Mouse (Mus musculus): ENCODE results near the gene Gpr146.
A peak's percentile ranks its signal among the peaks of the same experiment; 100 is the strongest.

Gpr146 gene

DNA sequence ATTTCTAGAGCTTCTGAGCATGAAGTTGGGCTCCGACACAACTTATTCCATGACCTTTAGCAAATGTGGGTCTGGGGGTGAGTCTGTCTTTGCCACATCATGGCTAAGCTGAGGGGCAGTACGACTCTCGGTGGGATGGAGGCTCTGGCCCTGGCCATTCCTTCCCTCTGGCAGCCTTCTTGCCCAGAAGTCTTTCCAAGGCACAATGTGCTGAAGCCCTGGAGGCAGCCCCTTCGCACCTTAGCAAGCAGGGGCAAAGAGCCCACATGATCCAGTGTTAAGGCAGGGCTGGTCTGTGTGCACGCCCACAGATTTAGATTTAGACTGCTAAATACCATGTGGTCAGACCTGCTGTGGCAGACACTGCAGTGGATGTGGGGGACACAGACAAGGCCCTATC, 21.3 kb downstream of the Gpr146 start:
- no peak for DNase-seq (ENCODE audit: low spot score in 2 of 2)

DNA sequence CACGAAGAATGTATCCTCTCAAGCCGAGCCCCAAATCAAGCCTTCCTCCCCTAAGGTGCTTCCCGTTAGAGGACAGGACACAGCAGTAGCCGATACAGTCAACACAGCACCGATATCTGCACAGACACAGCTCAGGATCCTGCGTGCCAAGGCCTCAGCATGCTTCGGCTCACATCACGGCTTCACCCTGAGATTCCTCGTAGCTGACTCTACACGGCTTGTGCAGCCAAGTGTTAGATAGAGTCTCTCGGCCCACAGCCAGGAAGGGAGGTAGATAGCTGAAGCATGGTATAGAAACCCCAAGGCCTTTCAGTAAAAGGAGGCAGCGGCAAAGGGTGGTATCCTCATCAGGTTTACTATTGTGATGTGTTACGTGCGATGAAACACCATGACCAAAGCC, 22.5 kb downstream of the Gpr146 start:
- DNase-seq (ENCODE audit: low spot score in 2 of 2) = no peak

DNA sequence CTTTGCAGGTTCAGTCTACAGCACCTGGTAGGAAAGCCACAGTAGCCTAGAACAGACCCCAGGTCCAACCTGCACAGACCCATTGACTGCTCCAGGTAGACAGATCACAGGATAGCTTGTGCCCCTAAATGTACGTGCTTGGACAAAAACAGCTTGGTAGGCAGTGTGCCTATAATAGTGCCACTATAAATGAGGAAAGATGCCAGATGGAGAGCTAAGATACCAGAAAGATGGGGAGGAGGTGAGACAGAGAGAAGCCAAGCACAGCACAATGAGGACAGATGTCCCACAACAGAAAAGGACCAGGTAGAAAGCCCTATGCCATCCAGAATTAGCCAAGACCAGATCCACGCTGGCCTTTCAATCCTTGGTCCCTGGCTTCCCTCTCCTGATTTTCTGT, 24.6 kb downstream of the Gpr146 start:
- DNase-seq (ENCODE audit: low spot score in 2 of 2) = peak in 1 of 2 experiments; percentile 49

DNA sequence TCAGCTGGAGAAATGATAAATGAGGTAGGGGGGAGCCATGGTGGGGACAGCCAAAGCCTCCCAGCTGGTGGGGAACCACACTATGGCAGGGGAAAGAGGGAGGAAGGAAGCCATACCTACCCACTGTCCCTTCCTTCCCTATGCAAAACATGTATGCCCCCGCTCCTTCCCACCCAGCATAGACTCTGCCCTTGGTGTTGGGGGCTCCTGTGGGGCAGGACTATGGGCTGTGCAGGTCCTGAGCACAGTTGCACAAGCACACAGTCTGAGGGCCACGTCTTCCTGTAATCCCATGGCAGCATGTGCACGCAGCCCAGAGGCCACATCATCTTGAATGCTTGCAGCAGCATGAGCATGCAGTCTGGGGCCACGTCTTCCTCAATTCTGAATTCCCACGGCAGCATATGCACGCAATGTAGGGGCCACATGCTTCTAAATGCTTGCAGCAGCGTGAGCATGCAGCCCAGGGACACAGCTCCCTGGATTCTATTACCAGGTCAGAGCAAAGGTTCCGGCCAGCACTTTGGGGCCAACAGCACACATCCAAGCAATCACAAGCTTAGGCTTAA, 26.3 kb downstream of the Gpr146 start:
- DNase-seq (ENCODE audit: low spot score in 2 of 2) = no peak

DNA sequence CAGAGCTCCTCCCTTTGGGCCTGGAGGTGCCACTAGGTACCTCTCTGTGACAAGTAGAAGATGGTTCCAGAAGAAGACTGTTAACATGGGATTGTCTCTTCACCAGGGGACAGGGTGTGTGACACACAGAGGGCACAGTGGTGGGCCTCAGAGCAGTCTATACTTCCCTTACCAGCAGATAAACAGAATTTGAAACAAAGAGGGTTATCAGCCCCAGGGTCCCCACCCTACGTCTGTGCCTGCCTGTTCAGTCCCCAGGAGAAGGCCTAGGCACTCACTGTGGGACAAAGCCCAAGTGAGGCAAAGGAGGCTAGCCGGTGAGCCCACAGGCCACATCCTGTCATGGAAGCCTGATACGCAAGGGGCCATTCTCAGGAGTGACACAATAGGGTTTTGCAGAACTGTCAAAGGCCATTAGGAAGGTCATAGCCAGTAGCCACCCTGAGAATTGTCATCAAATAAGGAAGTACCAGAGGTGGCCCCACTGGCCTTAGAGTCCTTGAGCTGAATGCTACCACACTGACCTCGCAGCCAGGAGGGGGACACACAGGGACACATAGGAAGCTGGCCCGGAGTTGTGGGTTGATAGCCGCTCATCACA, 27.4 kb downstream of the Gpr146 start, which contains the start of gene C130050O18Rik:
Gene C130050O18Rik, plus strand, starts transcription at position 480 of the 601 bp plus-strand sequence.
- DNase-seq (ENCODE audit: low spot score in 2 of 2) = no peak

DNA sequence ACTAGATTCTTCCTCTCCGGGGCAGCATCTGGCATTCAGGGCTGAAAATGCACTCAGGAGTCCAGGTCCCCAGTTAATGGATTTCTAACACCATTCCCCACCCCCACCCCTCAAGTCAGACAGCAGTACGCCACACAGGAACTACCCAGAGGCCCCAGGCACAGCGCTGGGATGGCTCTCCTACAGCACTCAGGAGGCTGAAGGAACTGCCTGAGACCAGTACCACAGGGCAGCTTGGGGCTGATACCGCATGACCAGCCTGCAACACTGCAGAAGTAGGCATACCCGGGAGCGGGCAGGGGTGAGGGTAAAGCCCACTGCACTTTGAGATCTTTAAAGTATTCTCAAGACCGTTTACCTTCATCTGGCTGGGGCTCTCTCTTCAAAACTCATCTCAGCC, 28.0 kb downstream of the Gpr146 start:
- no peak for DNase-seq (ENCODE audit: low spot score in 2 of 2)

DNA sequence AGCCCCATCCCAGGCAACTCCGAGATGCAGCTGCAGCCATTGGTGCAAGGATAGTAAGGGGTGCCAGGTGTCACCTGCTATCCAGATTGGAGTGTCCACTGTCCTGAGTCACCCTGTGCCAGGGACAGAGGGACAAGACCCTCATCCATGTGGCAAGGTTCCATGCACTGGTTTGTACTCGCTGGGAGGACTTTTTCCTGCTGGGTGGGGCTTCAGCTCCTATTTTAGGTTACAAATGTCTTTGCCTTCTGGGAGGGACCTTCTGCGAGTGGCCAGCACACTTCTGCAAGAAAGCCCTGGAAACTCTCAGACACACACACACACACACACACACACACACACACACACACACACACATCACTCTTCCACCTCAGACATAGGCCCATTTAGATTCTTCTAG, 28.5 kb downstream of the Gpr146 start:
- DNase-seq (ENCODE audit: low spot score in 2 of 2) = no peak

DNA sequence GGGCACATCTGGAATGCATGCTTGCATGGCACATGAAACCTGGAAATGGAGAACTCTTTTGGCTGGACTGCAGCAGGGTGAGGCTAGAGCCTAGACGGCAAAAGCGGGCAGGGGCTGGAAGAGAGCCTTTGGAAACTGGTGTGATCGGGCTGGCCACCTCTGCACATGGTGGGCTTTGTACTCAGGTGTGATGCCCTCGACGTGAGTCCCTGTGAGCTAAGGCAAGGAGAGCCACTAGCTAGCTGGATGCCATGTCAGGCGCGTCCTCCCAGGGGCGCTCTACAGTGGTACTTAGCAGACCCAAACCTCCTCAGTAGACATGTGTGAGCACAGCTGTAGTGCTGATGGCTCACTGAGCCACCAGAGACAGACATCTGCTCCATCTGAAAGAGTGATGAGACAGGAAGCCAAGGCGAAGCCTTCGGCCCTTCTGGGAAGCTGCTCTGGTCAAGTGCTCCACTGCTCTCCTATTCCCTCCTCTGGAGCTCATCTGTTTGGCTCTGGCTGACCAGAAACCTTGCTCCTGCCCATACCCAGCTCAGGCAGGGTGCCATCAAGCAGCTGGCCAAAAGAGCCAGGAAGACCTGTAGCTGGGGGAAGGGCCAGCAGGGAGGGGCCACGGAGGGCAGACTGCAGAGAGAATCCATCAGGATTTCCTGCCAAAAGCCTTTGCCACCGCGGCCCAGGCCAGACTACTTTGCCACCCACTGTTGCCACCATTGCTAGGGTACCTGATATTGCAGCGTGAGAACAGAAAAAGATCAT, 29.8 kb downstream of the Gpr146 start:
- no peak for DNase-seq (ENCODE audit: low spot score in 2 of 2)

DNA sequence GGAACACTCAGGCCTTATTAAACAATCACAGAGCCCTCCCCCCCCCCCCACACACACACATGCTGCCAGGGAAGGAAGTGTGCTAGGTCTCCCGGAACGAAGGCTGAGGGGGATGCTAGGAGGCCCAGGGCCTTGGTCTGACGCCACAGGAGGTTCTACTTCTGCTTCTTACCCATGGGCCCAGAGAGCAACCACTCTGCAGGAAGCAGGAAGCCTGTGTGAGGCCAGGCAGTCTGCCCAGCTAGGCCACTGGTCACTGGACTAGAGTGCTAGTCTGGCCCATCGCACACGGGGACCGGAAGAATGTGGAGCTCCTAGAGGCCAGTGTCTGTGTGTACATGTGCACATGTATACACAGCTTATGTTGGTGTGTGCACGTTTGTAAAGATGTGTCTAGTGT, 31.0 kb downstream of the Gpr146 start:
- no peak for DNase-seq (ENCODE audit: low spot score in 2 of 2)

DNA sequence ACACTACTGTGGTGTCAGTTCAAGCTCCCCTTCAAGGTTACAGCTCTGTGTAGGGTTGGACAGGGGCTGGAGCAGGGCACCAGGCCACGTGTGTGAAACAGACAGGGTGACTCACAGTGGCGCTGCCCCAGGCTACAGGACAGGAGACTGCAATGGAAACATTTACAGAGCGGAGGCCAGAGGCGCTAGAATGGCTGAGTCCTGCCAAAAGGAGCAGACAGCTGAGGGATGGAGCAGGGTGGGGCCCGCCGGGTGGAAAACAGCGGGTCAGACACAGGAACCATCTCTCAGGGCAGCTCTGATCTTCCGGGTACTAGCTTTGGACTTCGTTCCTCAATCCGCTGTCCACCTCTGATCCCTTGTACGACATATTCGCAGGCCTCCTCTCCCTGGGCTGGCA, 31.9 kb downstream of the Gpr146 start:
- DNase-seq (ENCODE audit: low spot score in 2 of 2) = no peak

DNA sequence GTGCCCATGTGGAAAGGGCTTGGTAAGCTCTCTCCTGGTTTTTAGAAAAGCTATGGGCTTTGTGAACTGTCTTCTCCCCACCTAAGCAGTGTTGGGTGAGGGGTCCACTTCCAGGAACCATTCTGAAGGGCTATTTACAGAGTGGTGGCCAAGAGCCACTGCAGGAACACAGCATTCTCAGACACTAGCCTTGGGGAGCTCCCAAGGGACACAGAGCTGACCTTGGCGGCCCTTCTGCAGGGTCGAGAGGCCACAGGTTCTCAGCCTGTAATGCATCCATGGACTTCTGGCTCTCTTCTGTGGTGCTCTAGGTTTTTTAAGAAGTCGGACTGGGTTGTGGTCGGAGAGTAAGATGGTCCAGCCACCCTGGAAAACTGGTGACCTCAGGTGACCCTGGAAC, 32.6 kb downstream of the Gpr146 start:
- no peak for DNase-seq (ENCODE audit: low spot score in 2 of 2)

DNA sequence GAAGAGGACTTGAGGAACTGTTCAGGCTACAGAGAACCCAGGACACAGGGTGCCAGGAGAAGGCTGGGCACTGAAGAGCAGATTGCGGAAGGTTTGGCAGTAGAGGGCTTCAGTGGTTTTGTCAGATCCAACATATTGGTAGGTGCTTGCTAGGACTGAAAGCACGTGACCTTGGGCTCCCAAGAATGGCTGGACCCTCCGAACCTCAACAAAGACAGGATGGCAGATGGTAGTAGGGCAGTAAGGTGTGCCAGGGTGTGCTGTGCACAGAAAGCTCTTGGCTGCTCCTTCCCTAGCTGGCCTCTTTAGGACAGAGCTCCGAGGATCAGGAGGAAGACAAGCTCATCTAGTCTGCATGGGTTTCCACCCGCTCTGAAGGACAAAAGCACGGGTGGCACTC, 33.6 kb downstream of the Gpr146 start:
- DNase-seq (ENCODE audit: low spot score in 2 of 2) = no peak

DNA sequence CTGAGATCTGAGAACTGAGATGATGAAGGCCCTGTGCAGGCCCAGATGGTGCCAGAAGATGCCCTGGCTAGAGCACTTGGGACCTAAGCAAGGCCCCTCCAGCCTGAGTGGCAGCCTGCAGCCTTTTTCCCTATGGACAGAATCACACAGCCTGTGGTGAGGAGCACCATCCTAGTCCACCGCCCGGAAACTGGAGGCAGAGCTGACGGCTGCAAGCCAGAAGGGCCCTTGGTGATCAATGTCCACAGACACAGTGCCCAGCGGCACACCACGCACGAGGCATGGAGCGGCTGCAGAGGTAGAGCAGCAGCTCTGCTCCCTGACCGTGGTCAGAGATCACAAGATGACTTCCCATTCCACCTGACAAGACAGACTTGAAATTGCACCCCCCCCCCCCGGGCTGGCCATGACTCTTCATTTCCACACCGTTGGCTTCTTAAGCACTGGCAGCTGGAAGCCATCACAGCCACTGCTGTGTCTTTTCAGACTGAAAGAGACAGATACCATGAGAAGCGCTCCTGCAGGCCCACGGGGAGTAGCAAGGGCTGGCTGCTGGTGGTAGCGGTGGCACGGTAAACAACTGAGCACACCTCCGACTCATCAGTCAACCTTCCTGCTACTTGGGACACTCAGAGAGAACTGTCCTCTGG, 34.3 kb downstream of the Gpr146 start:
- no peak for DNase-seq (ENCODE audit: low spot score in 2 of 2)

DNA sequence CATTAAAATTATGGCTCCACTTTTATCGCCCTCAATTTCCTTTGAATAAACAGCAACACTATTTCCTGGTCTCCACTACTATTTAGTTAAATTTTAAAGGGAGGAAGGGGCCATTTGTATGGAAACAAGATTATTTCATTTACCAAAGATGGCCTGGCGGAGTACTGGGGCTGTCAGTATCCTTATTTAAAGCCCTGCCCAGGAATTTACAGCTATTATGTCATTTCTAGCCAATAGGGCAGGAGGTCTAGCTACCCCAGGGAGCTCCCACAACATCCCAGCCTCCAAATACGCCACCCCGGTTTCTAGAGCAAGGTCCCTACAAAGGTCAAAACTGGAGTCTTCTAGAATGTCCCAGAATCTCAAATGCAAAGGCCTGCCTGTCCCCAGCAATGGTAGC, 36.0 kb downstream of the Gpr146 start:
- DNase-seq (ENCODE audit: low spot score in 2 of 2) = no peak

DNA sequence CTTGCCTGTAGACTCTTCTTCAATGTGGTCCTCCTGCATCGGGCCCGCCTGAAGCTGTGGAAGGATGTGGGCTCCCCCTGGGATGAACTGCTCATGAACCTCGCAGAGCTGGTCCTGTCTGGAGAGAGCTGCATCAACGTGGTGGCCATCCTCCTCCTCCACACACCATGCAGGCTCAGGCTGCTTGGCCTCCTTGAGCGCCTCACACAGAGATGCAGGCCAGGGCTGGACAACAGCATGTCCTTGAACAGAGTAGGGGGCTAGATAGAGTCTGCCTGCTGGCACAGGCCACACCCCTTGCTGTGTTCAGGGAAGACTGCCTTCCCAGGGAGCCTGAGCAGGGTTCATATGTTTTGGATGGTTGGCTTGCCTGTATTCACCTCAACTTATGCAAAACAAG, 37.5 kb downstream of the Gpr146 start:
- DNase-seq (ENCODE audit: low spot score in 2 of 2) = no peak

DNA sequence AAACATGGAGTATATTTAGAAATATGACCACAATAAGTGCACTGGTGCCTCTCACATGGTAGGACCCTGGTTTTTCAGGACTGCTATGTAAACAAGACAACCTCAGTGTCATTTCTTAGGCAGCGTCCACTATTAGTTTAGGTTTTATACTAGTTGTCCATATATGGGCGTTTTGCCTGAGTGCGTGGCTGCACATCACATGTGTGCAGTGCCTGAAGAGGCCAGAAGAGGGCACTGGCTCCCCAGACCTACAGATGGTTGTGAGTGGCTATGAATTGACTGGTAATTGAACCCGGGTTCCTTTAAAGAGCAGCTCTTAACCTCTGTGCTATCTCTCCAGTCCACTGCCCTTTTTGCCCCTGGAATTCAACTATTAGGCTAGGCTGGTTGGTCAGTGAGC, 39.4 kb downstream of the Gpr146 start:
- no peak for DNase-seq (ENCODE audit: low spot score in 2 of 2)

DNA sequence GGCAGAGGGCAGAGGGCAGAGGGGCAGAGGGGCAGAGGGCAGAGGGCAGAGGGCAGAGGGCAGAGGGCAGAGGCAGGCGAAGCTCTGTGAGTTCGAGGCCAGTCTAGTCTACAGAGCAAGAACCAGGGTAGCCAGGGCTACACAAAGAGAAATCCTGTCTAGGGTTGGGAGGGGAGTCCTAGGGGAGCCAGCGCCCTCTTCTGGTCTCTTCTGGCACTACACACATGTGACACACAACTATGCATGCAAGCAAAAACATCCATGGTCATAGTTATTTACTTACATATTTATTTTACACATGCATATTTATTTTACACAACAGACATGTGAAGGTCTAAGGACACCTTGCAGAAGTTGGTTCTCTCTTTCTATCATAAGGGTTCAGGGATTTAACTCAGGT, 40.0 kb downstream of the Gpr146 start:
- DNase-seq (ENCODE audit: low spot score in 2 of 2) = no peak

DNA sequence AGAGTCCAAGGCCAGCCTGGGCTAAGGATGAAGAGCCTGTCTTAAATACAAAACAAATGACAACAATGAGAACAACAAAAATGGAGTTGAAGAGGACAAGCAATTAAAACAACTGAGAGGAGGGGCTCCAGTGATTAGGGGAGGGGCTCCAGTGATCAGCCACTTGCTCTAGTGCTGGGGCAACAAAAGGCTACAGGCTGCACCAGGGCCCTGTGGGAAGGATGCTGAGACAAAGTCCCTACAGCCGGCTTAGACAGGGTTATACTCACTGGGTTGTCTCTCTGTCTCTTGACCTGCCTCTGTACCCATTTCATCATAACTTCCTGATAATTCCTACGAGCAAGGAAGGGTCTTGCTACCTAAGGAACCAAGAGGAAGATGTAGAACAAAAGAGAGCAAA, 40.6 kb downstream of the Gpr146 start:
- no peak for DNase-seq (ENCODE audit: low spot score in 2 of 2)

DNA sequence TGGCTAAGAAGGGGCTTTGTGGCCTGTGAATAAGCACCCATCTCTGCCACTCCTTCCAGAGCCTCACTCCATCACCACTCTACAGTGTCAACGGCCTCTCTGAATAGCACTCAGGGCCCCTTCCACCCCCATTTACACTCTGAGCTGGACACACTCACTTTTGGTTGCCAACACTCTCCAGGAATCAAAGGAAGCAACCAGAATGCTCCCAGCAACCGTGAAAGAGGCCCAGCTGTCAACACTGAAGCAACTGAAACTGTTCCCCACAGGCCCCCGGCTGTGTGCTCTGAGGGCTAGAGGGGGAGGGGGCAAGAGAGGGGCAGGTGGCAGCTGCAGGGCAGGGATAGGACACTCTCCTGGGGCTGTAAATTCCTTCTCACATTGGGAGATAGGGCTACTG, 41.1 kb downstream of the Gpr146 start:
- DNase-seq (ENCODE audit: low spot score in 2 of 2) = no peak

DNA sequence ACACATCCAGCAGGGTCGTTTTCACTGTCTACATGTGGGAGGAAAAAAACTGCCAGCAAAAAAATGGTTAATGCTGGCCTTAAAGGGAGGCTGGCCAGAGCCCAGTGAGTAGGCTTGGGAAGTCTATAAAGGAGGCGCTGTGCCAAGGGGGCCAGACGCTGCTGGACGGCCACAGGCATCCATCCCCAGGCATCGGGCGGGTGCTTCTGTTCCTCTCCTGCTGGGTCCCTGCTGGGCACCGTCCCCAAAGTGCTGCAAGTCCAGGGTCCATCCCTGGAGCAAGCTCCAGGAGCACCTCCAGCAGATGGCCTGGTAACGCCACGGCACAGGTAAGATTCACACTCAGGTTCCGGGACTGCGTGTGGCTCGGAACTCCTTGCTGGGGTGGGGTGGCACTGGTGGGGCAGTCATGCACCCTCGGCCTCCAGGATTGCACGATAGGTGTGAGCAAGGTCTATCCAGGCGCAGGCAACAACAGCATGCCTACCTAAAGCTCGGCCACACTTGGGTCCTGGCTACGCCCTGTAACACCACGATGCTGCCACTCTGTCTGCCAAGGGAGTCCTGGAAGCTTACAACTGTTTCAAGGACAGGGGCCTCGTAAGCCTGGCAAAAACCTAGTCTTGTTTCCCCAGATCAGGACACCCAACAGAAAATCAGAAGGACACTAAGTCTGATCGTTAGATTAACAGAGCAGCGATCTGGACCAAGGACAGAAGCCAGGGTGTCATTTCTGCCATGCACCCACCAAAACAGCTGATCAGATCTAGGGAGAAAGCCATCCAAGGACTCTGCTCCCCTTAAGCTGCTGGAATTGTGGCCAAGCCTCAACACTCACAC, 45.7 kb downstream of the Gpr146 start, which contains the start of gene Gper1:
Gene Gper1, plus strand, starts transcription at position 126 of the 840 bp plus-strand sequence.
- DNase-seq (ENCODE audit: low spot score in 2 of 2) = no peak

DNA sequence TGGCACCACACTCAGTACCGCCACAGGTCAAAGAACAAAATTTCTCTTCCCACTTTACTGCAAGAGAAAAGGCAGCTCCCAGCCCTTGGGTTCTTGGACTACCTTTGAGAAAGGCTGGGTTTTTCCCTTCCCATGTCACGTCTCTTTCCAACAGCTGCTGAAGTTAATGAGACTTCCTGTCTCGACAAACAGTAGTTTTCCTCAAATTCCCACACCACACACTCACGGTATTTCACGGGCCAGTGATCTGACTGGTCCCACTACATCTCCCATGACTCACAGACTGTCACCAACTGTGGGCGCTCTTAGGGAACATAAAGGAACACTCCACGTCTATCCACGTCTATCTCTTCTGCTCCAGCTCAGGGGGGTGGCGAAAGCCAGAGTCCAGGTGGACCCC, 47.7 kb downstream of the Gpr146 start:
- DNase-seq (ENCODE audit: low spot score in 2 of 2) = no peak

DNA sequence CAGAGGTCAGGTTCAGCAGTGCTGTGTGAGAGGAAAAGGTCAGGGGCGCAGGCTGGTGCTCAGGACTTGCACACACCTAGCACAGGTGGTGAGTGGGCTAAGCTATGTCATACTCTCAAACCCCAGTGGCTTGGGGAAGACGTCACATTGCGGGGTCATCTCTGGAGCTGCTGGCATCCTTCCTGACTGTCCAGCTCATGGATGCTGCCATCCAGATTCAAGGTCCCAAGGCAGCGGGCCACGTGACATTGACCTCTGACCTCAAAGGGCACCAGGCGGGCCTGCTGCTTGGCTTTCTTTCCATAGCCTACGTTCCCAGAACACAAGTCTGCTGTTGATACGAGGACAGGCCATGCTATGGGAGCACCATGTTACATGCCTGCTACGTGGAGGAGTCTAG, 49.5 kb downstream of the Gpr146 start:
- no peak for DNase-seq (ENCODE audit: low spot score in 2 of 2)

All from right cerebral cortex, postnatal 36 days (tissue).